Mouse (Mus musculus) midbrain, embryonic 10.5 days (tissue): ENCODE measurements around the gene Rab44. TPM values are rescaled to one million over a fixed set of nuclear protein-coding genes. Genes with fewer than 3 reads are reported as not detected.
A peak's percentile ranks its signal among the peaks of the same experiment; 100 is the strongest.

Experiments used
- DNase-seq: peaks from one replicate; pipeline ENCODE4 v3.0.0-alpha.2; 2017; ENCODE audit warnings: low spot score
- H3K27ac ChIP-seq: fragments of 300-500 bp; sonication (generic); replicated peaks from 2 replicates; pipeline ENCODE4 v1.5.1; 2016; ENCODE audit warnings: mild to moderate bottlenecking
- H3K27me3 ChIP-seq: fragments of 300-500 bp; sonication (generic); 2 replicates; pipeline ENCODE4 v1.6.1; 2016; ENCODE audit warnings: low read depth, mild to moderate bottlenecking; ENCODE audit not compliant: poor library complexity, severe bottlenecking
- H3K36me3 ChIP-seq: fragments of 300-500 bp; sonication (generic); 2 replicates; pipeline ENCODE4 v1.6.1; 2016; ENCODE audit warnings: mild to moderate bottlenecking, moderate library complexity
- H3K4me1 ChIP-seq: fragments of 300-500 bp; sonication (generic); 2 replicates; pipeline ENCODE4 v1.6.1; 2016
- H3K4me3 ChIP-seq: fragments of 300-500 bp; sonication (generic); 2 replicates; pipeline ENCODE4 v1.5.1; 2016; ENCODE audit warnings: mild to moderate bottlenecking, moderate library complexity
- H3K9me3 ChIP-seq: fragments of 300-500 bp; sonication (generic); replicated peaks from 2 replicates; pipeline ENCODE4 v1.6.1; 2016; ENCODE audit warnings: mild to moderate bottlenecking
- WGBS: fragments of 180-500 bp; shearing (Covaris S2); methylation state at CpG from one replicate; pipeline ENCODE4 v1.1.7; 2016; 5-methylcytosine and 5-hydroxymethylcytosine counted together
- polyA plus RNA-seq: library from polyadenylated mRNA; unstranded; fragments of >200 nt; fragmentation: Nextera tagmentation; extraction: Ambion mirVana; gene quantifications from 2 replicates; pipeline ENCODE4 v1.2.1, GENCODE M21; 2016

Rab44 gene
- polyA plus RNA-seq, 1 experiment from 2014 or later: 0.47 TPM

DNA sequence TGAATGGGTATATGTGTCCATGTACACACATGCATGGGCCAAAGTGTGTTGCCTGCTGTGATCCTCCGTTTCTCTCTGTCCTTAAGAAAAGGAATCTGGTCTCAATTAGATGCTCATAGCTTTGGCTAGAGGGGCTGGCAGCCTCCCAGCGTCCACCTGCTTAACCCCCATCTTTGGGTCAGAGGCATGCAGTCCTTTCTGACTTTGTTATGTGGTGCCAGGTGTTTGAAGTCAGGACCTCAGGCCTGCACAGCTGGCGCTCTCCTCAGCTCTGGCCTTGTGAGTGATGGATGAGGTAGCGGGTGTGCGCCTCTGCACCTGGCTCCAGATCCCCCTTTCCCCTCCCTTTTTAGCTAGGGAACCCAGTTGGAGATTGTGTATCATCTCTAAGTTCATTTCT is 4.1 kb downstream of the Rab44 start:
- no peaks in the 10 kb centered on the region for H3K36me3 ChIP-seq
- H3K9me3 ChIP-seq: no peaks in the 10 kb centered on the region
- no peaks in the 10 kb centered on the region for H3K4me1 ChIP-seq
- DNase-seq: no peak
- no peak overlapping the region for H3K4me3 ChIP-seq
- H3K27me3 ChIP-seq: no peaks in the 10 kb centered on the region
- WGBS: 78% methylated on average over 5 of the region's 5 CpGs
- no peak overlapping the region for H3K27ac ChIP-seq

DNA sequence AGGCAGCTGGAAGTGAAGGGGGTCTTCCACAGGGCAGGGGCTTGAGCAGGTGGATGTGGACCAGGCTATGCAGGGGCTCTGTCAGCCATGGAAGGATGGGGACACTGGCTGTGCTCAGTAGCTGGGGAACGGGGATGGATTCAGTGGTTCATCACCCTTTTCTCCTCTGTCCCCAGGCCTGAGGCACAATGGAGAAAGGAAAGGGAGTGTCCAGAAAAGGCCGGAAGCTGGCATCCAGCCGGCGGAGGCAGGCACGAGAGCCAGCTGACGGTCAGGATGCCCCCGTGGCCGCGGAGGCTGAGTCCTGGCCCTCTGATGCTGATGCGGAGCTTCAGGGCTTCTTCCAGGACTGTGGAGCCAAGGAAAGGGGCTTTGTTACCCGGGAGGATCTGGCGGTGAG is 6.7 kb downstream of the Rab44 start:
- no peak overlapping the region for H3K27ac ChIP-seq
- no peaks in the 10 kb centered on the region for H3K9me3 ChIP-seq
- no peak for DNase-seq
- 63% methylated on average over 12 of the region's 12 CpGs for WGBS
- H3K36me3 ChIP-seq: no peaks in the 10 kb centered on the region
- no peak overlapping the region for H3K4me3 ChIP-seq
- no peaks in the 10 kb centered on the region for H3K27me3 ChIP-seq
- H3K4me1 ChIP-seq: no peaks in the 10 kb centered on the region

DNA sequence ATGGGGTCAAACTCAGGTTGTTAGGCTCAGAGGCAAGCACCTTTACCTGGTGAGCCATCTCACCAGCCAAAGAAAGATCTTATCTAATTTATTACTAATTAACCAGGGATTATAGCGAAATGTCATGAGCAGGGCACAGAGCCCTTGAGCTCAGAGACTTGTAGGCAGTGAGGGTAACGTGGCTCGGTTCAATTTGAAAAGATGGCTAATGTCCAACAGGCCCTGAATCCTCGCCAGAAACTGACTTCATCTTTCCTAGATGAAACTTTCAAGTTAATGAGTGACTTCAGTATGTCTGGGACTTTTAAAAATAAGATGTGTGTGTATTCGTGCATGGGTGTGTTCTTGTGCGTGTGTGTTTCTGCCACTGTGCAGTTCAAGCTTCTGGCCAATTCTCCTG is 8.9 kb downstream of the Rab44 start:
- no peak overlapping the region for H3K27ac ChIP-seq
- 86% methylated on average over 6 of the region's 6 CpGs for WGBS
- no peaks in the 10 kb centered on the region for H3K9me3 ChIP-seq
- H3K4me3 ChIP-seq: no peak overlapping the region
- no peaks in the 10 kb centered on the region for H3K27me3 ChIP-seq
- no peaks in the 10 kb centered on the region for H3K4me1 ChIP-seq
- no peaks in the 10 kb centered on the region for H3K36me3 ChIP-seq
- DNase-seq: no peak

DNA sequence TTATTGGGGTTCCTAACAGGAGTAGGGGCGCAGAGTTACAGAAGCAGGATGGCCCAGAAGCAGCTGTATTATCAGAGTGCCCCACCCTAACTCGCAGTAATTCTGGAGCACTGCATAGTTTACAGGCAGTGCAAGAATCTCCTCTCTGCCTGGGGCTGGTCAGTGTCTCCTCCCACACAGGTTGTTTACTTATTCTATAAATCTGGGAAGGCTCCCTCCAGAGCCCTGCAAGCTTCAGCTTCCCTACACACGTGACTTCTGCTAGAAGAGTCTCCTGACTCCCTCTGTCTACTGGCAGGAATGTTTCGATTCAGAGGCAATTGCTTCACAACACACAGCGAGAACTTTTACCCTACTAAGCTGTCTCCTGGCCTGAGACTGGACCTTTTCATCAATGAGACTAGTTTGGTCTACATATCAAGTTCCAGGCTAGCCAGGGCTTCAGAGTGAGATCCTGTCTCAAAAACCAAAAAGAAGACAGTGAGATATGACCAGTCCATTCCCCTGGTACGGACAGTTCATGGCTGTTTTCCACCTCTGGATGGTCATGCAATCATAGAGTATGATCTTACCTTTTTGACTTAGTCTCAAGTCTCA is 9.7 kb downstream of the Rab44 start:
- Histone ChIP-seq H3K27ac (no peak overlapping the region), H3K36me3 (no peaks in the 10 kb centered on the region), H3K27me3 (no peaks in the 10 kb centered on the region), H3K4me3 (no peak overlapping the region), H3K4me1 (no peaks in the 10 kb centered on the region), H3K9me3 (no peaks in the 10 kb centered on the region)
- WGBS: 75% methylated on average over 6 of the region's 6 CpGs
- DNase-seq: no peak

DNA sequence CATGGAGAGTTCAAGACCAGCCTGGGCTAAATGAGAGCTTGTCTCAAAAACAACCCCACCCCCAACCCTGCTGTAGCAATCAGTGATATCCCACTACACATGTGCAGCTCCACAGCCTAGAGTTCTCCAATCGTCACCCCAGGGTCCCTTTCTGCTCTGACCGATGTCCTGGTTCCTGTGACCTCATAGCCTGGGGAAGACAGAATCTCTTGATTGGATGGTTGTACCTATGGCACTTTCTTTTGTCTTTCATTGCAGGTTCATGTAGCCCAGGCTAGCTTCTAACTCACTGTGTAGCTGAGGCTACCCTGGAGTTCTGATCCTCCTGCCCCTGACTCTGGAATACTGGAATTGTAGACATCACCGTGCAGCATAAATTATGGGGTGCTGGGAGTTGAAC is 12.6 kb downstream of the Rab44 start:
- WGBS: 95% methylated on average over 3 of the region's 3 CpGs
- no peaks in the 10 kb centered on the region for H3K27me3 ChIP-seq
- H3K4me1 ChIP-seq: peaks cover 6% of the 10 kb centered on the region
- H3K27ac ChIP-seq: no peak overlapping the region
- H3K4me3 ChIP-seq: no peak overlapping the region
- no peak for DNase-seq
- no peaks in the 10 kb centered on the region for H3K36me3 ChIP-seq
- no peaks in the 10 kb centered on the region for H3K9me3 ChIP-seq

DNA sequence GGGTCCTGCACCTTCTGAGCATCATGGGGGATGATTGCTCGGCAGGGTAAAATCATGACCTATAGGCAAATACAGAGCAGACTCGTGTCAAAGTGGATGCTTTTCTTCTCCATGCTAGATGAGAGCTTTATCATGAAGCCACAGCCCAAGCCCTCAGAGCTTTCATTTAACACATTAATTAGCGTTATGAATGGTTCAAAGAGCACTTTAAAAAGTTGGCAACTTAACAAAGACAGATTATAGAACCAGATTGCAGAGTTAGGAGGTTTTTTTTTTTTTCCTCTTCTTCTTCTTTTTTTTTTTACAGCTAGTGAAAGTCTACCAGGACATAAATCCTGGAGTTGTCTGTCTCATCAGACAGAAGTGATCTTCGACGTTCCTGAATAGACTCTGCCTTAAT is 15.4 kb downstream of the Rab44 start:
- peaks cover 22% of the 10 kb centered on the region for H3K4me1 ChIP-seq
- no peak overlapping the region for H3K27ac ChIP-seq
- H3K27me3 ChIP-seq: no peaks in the 10 kb centered on the region
- no peak for DNase-seq
- WGBS: 62% methylated on average over 5 of the region's 5 CpGs
- no peaks in the 10 kb centered on the region for H3K9me3 ChIP-seq
- H3K4me3 ChIP-seq: no peak overlapping the region
- H3K36me3 ChIP-seq: no peaks in the 10 kb centered on the region

DNA sequence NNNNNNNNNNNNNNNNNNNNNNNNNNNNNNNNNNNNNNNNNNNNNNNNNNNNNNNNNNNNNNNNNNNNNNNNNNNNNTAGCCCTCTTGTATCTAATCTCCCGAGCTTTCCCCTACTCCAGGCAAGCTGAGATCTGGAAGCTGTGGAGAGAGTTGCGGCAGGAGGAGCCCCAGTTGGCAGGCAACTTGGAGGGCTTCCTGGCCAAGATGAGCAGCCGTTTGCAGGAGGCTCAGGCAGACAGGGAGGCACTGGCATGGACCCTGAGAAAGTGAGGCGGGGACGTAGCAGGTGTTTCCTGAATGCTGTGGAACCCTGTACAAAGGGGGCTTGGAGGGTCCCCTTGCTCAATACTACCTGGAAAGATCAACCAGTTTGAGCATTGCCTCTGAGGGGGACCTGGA is 21.1 kb downstream of the Rab44 start:
- 75% methylated on average over 5 of the region's 5 CpGs for WGBS
- Histone ChIP-seq H3K27me3 (no peaks in the 10 kb centered on the region), H3K27ac (0 out of 2 replicates have a peak overlapping the region, but pooled peaks have one; percentile 6), H3K36me3 (no peaks in the 10 kb centered on the region), H3K4me1 (peaks cover 28% of the 10 kb centered on the region), H3K9me3 (no peaks in the 10 kb centered on the region), H3K4me3 (no peak overlapping the region)
- no peak for DNase-seq

DNA sequence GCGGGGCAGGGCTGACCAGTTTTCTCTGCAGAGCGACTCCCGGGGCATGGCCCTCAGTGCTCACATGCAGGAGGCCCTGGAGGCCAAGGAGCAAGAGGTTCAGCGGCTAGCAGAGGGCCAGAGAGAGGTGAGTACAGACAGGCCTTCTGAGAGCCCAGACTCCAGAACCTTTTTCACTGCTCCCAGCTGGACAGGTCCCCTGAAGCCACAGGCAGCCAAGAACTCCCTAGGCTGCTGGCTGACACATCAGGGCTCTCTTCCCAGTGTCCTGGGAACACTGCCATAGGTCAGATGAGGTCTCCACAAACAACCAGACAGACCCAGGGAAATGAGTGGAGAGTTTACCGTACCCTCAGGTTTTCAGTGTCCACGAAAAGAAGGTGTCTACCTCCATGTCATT is 22.3 kb downstream of the Rab44 start:
- H3K27ac ChIP-seq: peak overlapping the region; percentile 46
- peaks cover 26% of the 10 kb centered on the region for H3K4me1 ChIP-seq
- no peak overlapping the region for H3K4me3 ChIP-seq
- WGBS: 77% methylated on average over 6 of the region's 6 CpGs
- H3K9me3 ChIP-seq: no peaks in the 10 kb centered on the region
- no peak for DNase-seq
- no peaks in the 10 kb centered on the region for H3K27me3 ChIP-seq
- H3K36me3 ChIP-seq: no peaks in the 10 kb centered on the region

DNA sequence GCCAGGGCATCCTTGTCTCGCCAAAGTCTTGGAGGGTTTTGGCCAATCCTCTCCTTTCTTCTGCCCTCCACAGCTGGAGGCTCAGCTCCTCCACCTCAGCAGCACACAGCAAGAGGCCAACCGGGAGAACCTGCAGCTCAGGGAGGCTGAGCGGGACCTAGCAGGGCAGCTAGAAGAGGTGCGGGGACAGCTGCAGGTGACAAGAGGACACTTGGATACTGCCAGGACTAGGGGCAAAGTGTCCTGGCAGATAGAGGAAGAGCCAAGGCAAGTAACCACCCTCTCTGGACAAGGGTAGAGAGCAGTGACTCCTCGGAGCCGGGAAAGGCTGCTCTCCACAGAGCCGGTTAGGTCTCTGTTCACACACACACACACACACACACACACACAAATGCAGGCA is 24.0 kb downstream of the Rab44 start:
- no peaks in the 10 kb centered on the region for H3K36me3 ChIP-seq
- H3K27ac ChIP-seq: no peak overlapping the region
- H3K4me1 ChIP-seq: peaks cover 19% of the 10 kb centered on the region
- no peak overlapping the region for H3K4me3 ChIP-seq
- WGBS: 81% methylated on average over 7 of the region's 7 CpGs
- DNase-seq: no peak
- no peaks in the 10 kb centered on the region for H3K9me3 ChIP-seq
- H3K27me3 ChIP-seq: no peaks in the 10 kb centered on the region

DNA sequence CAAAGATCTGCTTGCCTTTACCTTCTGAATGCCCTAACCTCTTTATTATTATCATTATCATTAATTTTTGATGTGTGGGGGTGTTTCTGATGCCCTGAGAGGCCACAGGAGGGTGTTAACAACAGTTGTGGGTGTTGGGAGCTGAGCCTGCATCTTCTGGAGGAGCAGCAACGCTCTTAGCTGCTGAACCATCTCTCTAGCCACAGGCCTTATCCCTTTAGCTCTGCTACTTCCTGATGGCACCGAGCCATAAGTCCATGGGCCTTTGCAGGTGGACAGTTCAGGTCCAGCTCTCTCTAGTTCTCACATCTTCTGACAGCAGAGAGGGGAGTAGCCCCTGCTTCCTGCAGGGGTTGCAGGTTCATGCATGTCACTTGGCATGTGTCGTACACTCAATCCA is 27.6 kb downstream of the Rab44 start:
- Histone ChIP-seq H3K4me3 (no peak overlapping the region), H3K36me3 (no peaks in the 10 kb centered on the region), H3K9me3 (peaks cover 9% of the 10 kb centered on the region), H3K27me3 (no peaks in the 10 kb centered on the region), H3K27ac (no peak overlapping the region), H3K4me1 (peaks cover 4% of the 10 kb centered on the region; the same call in 1 of the 2 replicates)
- 90% methylated on average over 3 of the region's 3 CpGs for WGBS
- DNase-seq: no peak

DNA sequence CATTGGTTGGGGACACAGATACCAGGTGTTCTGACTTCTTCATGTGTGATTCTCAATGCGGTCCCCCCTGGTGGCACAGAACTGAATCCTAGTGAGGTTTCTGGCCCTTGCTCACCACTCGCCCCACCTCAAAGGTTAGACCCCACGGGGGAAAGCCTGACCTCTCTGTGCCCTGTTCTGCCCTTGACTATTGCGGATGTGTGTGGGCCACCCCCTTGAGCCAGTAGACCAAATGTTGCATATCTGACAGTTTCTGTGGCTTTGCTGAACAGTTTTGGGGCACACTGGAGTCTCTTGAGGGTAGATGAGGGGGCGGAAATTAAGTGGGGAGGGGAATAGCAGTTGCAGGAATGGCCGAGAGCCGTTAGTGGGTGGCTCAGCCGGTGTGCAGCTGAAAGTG is 29.3 kb downstream of the Rab44 start:
- H3K27me3 ChIP-seq: no peaks in the 10 kb centered on the region
- 82% methylated on average over 8 of the region's 8 CpGs for WGBS

DNA sequence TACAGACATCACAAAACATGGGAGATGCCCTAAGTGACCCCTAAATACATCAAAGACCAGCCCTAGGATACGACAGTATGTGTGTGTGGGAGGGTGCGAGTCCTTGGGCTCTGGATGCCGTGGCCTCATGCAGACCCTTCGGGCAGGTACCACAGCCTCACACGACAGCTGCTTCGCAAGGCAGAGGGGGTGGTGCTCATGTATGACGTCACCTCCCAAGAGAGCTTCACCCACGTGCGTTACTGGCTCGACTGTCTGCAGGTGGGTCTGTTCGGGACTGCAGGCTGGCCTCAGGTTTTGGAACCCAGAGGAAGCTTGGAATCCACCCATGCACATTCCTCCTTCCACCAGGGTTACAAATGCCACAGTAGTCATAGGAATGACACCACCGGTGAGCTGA is 31.2 kb downstream of the Rab44 start:
- no peaks in the 10 kb centered on the region for H3K27me3 ChIP-seq
- DNase-seq: no peak
- no peaks in the 10 kb centered on the region for H3K36me3 ChIP-seq
- H3K27ac ChIP-seq: no peak overlapping the region
- 93% methylated on average over 12 of the region's 12 CpGs for WGBS
- H3K9me3 ChIP-seq: peaks cover 9% of the 10 kb centered on the region
- H3K4me1 ChIP-seq: peaks cover 14% of the 10 kb centered on the region
- H3K4me3 ChIP-seq: no peak overlapping the region

More for the DNA sequence above, 29.3 kb downstream of the Rab44 start:
- Histone ChIP-seq H3K27ac (no peak overlapping the region), H3K4me3 (no peak overlapping the region), H3K4me1 (peaks cover 14% of the 10 kb centered on the region), H3K9me3 (peaks cover 9% of the 10 kb centered on the region), H3K36me3 (no peaks in the 10 kb centered on the region)
- DNase-seq: no peak

DNA sequence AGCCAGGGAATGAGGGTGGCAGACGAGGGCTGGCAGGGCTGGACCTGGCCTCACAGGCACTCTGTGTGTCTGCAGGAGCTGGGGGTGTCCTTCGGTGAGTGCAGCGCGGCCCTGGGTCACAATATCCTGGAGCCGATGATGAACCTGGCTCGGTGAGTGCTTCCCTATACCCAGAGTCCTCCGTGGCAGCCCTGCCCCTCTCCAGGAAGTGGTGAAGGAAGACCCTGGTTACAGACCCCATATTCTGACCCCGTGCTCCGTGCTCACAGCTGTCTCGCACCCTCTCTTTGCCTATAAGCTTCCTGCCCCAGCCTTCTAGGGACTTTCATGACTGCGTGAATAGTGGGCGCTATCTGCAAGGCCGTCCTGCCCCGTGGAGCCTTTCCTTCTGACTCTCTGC is 33.3 kb downstream of the Rab44 start:
- H3K27me3 ChIP-seq: no peaks in the 10 kb centered on the region
- H3K27ac ChIP-seq: 0 out of 2 replicates have a peak overlapping the region, but pooled peaks have one; percentile 13
- peaks cover 9% of the 10 kb centered on the region for H3K9me3 ChIP-seq
- H3K36me3 ChIP-seq: no peaks in the 10 kb centered on the region
- no peak overlapping the region for H3K4me3 ChIP-seq
- peaks cover 14% of the 10 kb centered on the region for H3K4me1 ChIP-seq
- WGBS: 84% methylated on average over 14 of the region's 14 CpGs
- DNase-seq: no peak

DNA sequence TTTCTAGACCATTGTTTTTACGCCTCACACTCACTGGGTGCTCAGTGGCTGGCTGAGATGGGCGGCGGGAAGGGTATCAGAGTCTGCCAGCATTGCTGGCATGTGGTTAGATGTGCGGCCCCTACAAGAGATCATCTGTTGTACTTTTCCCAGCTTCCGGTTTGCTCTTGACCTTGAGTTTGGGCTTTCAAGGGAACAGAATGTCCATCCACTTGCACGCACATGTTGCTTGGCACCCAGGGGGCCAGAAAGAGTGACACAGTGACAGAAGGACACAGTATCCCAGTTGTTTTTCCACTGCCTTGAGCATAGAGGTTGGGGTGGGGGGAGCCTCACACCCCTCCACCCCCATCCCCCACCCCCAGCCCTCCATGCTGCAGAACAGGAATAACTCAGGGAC is 33.8 kb downstream of the Rab44 start:
- 0 out of 2 replicates have a peak overlapping the region, but pooled peaks have one; percentile 13 for H3K27ac ChIP-seq
- DNase-seq: no peak
- H3K36me3 ChIP-seq: no peaks in the 10 kb centered on the region
- WGBS: 89% methylated on average over 6 of the region's 6 CpGs
- no peak overlapping the region for H3K4me3 ChIP-seq
- no peaks in the 10 kb centered on the region for H3K27me3 ChIP-seq
- H3K4me1 ChIP-seq: peaks cover 14% of the 10 kb centered on the region
- peaks cover 9% of the 10 kb centered on the region for H3K9me3 ChIP-seq
